Mouse (Mus musculus): ENCODE data around the gene Rab3b.
A peak's percentile ranks its signal among the peaks of the same experiment; 100 is the strongest.
"Not testable (repeated sequence)": the region's sequence is repeated elsewhere in the genome, so short reads cannot be mapped to it uniquely, and the experiment has no call there.

The Rab3b gene

GRCm38 (mm10) chr4:108900421-108900820 lies 21.6 kb downstream of the Rab3b start:
- no peak for DNase-seq

- DNase-seq = no peak
Observed at GRCm38 (mm10) chr4:108902886-108903285, 24.0 kb downstream of the Rab3b start.

- no peak for DNase-seq
Observed at GRCm38 (mm10) chr4:108903346-108903745, 24.5 kb downstream of the Rab3b start.

- no peak for DNase-seq
Observed at GRCm38 (mm10) chr4:108904076-108904475, 25.2 kb downstream of the Rab3b start.

GRCm38 (mm10) chr4:108904790-108905189 lies 25.9 kb downstream of the Rab3b start:
- no peak for DNase-seq

GRCm38 (mm10) chr4:108905859-108906258 lies 27.0 kb downstream of the Rab3b start:
- DNase-seq = no peak

- DNase-seq = no peak
Observed at GRCm38 (mm10) chr4:108907475-108907874, 28.6 kb downstream of the Rab3b start.

GRCm38 (mm10) chr4:108909872-108910425 lies 31.1 kb downstream of the Rab3b start:
- DNase-seq = no peak

- no peak for DNase-seq
Observed at GRCm38 (mm10) chr4:108911866-108912265, 33.0 kb downstream of the Rab3b start.

GRCm38 (mm10) chr4:108913180-108913579 lies 34.3 kb downstream of the Rab3b start:
- no peak for DNase-seq

GRCm38 (mm10) chr4:108914391-108914790 lies 35.5 kb downstream of the Rab3b start:
- DNase-seq = no peak

- DNase-seq = no peak
Observed at GRCm38 (mm10) chr4:108915101-108915500, 36.2 kb downstream of the Rab3b start.

GRCm38 (mm10) chr4:108917654-108918053 lies 38.8 kb downstream of the Rab3b start:
- DNase-seq = no peak

GRCm38 (mm10) chr4:108927945-108928344 lies 49.1 kb downstream of the Rab3b start:
- not testable (repeated sequence) for DNase-seq

- DNase-seq = no peak
Observed at GRCm38 (mm10) chr4:108933163-108933562, 54.3 kb downstream of the Rab3b start.

GRCm38 (mm10) chr4:108934856-108935255 lies 56.0 kb downstream of the Rab3b start:
- DNase-seq = no peak

GRCm38 (mm10) chr4:108937848-108938771 lies 59.2 kb downstream of the Rab3b start:
- peak; percentile 57 for DNase-seq

GRCm38 (mm10) chr4:108940681-108941473 lies 62.0 kb downstream of the Rab3b start:
- DNase-seq = no peak

GRCm38 (mm10) chr4:108942171-108942570 lies 63.3 kb downstream of the Rab3b start:
- no peak for DNase-seq

- DNase-seq = no peak
Observed at GRCm38 (mm10) chr4:108942986-108943720, 64.3 kb downstream of the Rab3b start.

GRCm38 (mm10) chr4:108949168-108949567 lies 70.3 kb downstream of the Rab3b start:
- DNase-seq = peak; percentile 32

- no peak for DNase-seq
Observed at GRCm38 (mm10) chr4:108950201-108950600, 71.3 kb downstream of the Rab3b start.

- DNase-seq = no peak
Observed at GRCm38 (mm10) chr4:108951663-108952062, 72.8 kb downstream of the Rab3b start.

All from right cerebral cortex, postnatal 14 days (tissue).